Mouse (Mus musculus): ENCODE measurements around the gene Olfr1008. TPM values are rescaled to one million over a fixed set of nuclear protein-coding genes. Genes with fewer than 3 reads are reported as not detected.

Gene Olfr1008
- polyA plus RNA-seq, 1 experiment from 2014 or later, result not detected

- no peak within 1 kb of the TSS for H3K9ac ChIP-seq (ENCODE audit: low read length)
- no peak within 1 kb of the TSS for H3K4me2 ChIP-seq (replicated peaks; ENCODE audit: low read depth)
- DNase-seq (ENCODE audit: low spot score) (no peak), ATAC-seq (ENCODE audit: low FRiP score, low TSS enrichment) (no peak)
- no peaks in the 10 kb centered on the region for H3K4me1 ChIP-seq (replicated peaks; ENCODE audit: control insufficient read depth, insufficient read depth)
- no peak within 1 kb of the TSS for H3K27ac ChIP-seq (replicated peaks)
- WGBS, result 88% methylated on average over 1 of the region's 1 CpGs
- no peaks in the 10 kb centered on the region for H3K27me3 ChIP-seq (ENCODE audit: control insufficient read depth, insufficient read depth, low read length)
- no peaks in the 10 kb centered on the region for H3K9me3 ChIP-seq (ENCODE audit: control insufficient read depth, low read length)
- TF ChIP-seq CTCF (IDR thresholded peaks at IDR 0.05; ENCODE audit: low read depth) (no peak), EP300 (optimal IDR thresholded peaks at IDR 0.05) (no peak)
- H3K36me3 ChIP-seq (ENCODE audit: control insufficient read depth, insufficient read depth, low read length), result no peaks in the 10 kb centered on the region
- H3K4me3 ChIP-seq (ENCODE audit: low read depth, low read length), result no peak within 1 kb of the TSS
These were observed 25.9 kb downstream of the Olfr1008 start, which contains the start of gene Olfr1009 for GRCm38 (mm10) chr2:85715119-85715518. Olfr1009 (plus strand) TSS chr2:85715419.

- DNase-seq (ENCODE audit: low spot score) (no peak), ATAC-seq (ENCODE audit: low FRiP score, low TSS enrichment) (no peak)
- no peak for TF ChIP-seq EP300 (optimal IDR thresholded peaks at IDR 0.05)
- TF ChIP-seq CTCF (IDR thresholded peaks at IDR 0.05; ENCODE audit: low read depth), result peak; percentile 85
- no peak overlapping the region for H3K4me3 ChIP-seq (ENCODE audit: low read depth, low read length)
- no peaks in the 10 kb centered on the region for H3K36me3 ChIP-seq (ENCODE audit: control insufficient read depth, insufficient read depth, low read length)
- WGBS, result 9% methylated on average over 3 of the region's 3 CpGs
- no peaks in the 10 kb centered on the region for H3K27me3 ChIP-seq (ENCODE audit: control insufficient read depth, insufficient read depth, low read length)
- no peak overlapping the region for H3K27ac ChIP-seq (replicated peaks)
- H3K9ac ChIP-seq (ENCODE audit: low read length), result no peak overlapping the region
- no peak overlapping the region for H3K4me2 ChIP-seq (replicated peaks; ENCODE audit: low read depth)
- no peaks in the 10 kb centered on the region for H3K9me3 ChIP-seq (ENCODE audit: control insufficient read depth, low read length)
- H3K4me1 ChIP-seq (replicated peaks; ENCODE audit: control insufficient read depth, insufficient read depth), result no peaks in the 10 kb centered on the region
These were observed 36.6 kb downstream of the Olfr1008 start for GRCm38 (mm10) chr2:85725793-85726192.

Other genes with a start within 250 kb of the Olfr1008 start
- gene Olfr995, start 245.8 kb upstream of the Olfr1008 start, polyA plus RNA-seq (2015; fragmentation: Nextera tagmentation; extraction: Ambion mirVana), result not detected in 2 replicates
- gene 4833423E24Rik, start 170.4 kb upstream of the Olfr1008 start, polyA plus RNA-seq (2015; fragmentation: Nextera tagmentation; extraction: Ambion mirVana), result 60.6 and 61.5 TPM in 2 replicates
- gene Olfr996, start 110.2 kb upstream of the Olfr1008 start, polyA plus RNA-seq (2015; fragmentation: Nextera tagmentation; extraction: Ambion mirVana), result not detected in 2 replicates
- 0.10 TPM in 1 of 2 replicates, not detected in the other for gene Olfr998, start 100.5 kb upstream of the Olfr1008 start, polyA plus RNA-seq (2015; fragmentation: Nextera tagmentation; extraction: Ambion mirVana)
- gene Olfr1000, start 77.5 kb upstream of the Olfr1008 start, polyA plus RNA-seq (2015; fragmentation: Nextera tagmentation; extraction: Ambion mirVana), result not detected in 2 replicates
- not detected in 2 replicates for gene Olfr1002, start 38.7 kb upstream of the Olfr1008 start, polyA plus RNA-seq (2015; fragmentation: Nextera tagmentation; extraction: Ambion mirVana)
- not detected in 2 replicates for gene Olfr154, start 25.0 kb upstream of the Olfr1008 start, polyA plus RNA-seq (2015; fragmentation: Nextera tagmentation; extraction: Ambion mirVana)
- not detected in 2 replicates for gene Olfr1006, start 10.7 kb upstream of the Olfr1008 start, polyA plus RNA-seq (2015; fragmentation: Nextera tagmentation; extraction: Ambion mirVana)
- gene Olfr1009, start 26.0 kb downstream of the Olfr1008 start, polyA plus RNA-seq (2015; fragmentation: Nextera tagmentation; extraction: Ambion mirVana), result not detected in 2 replicates
- gene Olfr1012, start 73.3 kb downstream of the Olfr1008 start, polyA plus RNA-seq (2015; fragmentation: Nextera tagmentation; extraction: Ambion mirVana), result not detected in 2 replicates
- gene Olfr1013, start 77.7 kb downstream of the Olfr1008 start, polyA plus RNA-seq (2015; fragmentation: Nextera tagmentation; extraction: Ambion mirVana), result not detected in 2 replicates
- gene Olfr1014, start 83.3 kb downstream of the Olfr1008 start, polyA plus RNA-seq (2015; fragmentation: Nextera tagmentation; extraction: Ambion mirVana), result not detected in 2 replicates
- not detected in 2 replicates for gene Olfr1015, start 92.6 kb downstream of the Olfr1008 start, polyA plus RNA-seq (2015; fragmentation: Nextera tagmentation; extraction: Ambion mirVana)
- gene Olfr1016, start 113.1 kb downstream of the Olfr1008 start, polyA plus RNA-seq (2015; fragmentation: Nextera tagmentation; extraction: Ambion mirVana), result not detected in 2 replicates
- not detected in 2 replicates for gene Olfr1018, start 129.0 kb downstream of the Olfr1008 start, polyA plus RNA-seq (2015; fragmentation: Nextera tagmentation; extraction: Ambion mirVana)
- not detected in 2 replicates for gene Olfr1019, start 156.1 kb downstream of the Olfr1008 start, polyA plus RNA-seq (2015; fragmentation: Nextera tagmentation; extraction: Ambion mirVana)
- not detected in 2 replicates for gene Olfr1020, start 157.6 kb downstream of the Olfr1008 start, polyA plus RNA-seq (2015; fragmentation: Nextera tagmentation; extraction: Ambion mirVana)
- not detected in 2 replicates for gene Olfr1022, start 179.2 kb downstream of the Olfr1008 start, polyA plus RNA-seq (2015; fragmentation: Nextera tagmentation; extraction: Ambion mirVana)
- not detected in 2 replicates for gene Olfr1023, start 196.2 kb downstream of the Olfr1008 start, polyA plus RNA-seq (2015; fragmentation: Nextera tagmentation; extraction: Ambion mirVana)
- gene Olfr1024, start 215.6 kb downstream of the Olfr1008 start, polyA plus RNA-seq (2015; fragmentation: Nextera tagmentation; extraction: Ambion mirVana), result not detected in 2 replicates
- not detected in 2 replicates for gene Olfr1025-ps1, start 225.8 kb downstream of the Olfr1008 start, polyA plus RNA-seq (2015; fragmentation: Nextera tagmentation; extraction: Ambion mirVana)
- gene Olfr1026, start 232.1 kb downstream of the Olfr1008 start, polyA plus RNA-seq (2015; fragmentation: Nextera tagmentation; extraction: Ambion mirVana), result not detected in 2 replicates

Measured in stomach, postnatal 0 days (tissue).